Mouse (Mus musculus): ENCODE measurements at regions not wholly inside any gene's neighbourhood (a gene's known extent, or its start where the extent isn't known, plus 50 kb on each side); places are given as distances from the start of the nearest gene placed in this dataset.

DNA sequence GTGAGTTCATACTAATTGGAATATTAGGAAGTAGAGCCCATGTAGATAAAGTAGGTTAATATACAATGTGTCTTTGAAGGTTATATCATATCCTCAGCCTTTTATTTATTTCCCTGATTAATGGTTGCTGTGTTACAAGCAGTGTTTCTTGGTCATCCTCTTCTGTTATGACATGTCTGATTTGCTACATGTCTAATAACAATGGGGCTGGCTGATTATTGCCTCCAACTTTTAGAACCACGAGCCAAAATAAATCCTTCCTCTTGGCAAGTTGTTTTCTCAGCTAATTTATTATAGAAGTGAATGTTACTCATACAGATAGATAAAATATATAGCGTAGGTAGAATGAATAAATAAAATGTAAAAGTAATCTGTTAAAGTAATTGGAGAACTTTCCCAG, 124.8 kb upstream of the Rgmb start:
- H3K27me3 ChIP-seq (ENCODE audit: control insufficient read depth, insufficient read depth, low read length): no peaks in the 10 kb centered on the region
- ATAC-seq (ENCODE audit: insufficient read depth, low FRiP score, low TSS enrichment) (no peak), DNase-seq (ENCODE audit: low spot score) (no peak)
- no peaks in the 10 kb centered on the region for H3K4me1 ChIP-seq (ENCODE audit: control insufficient read depth, insufficient read depth, low read length)
- H3K27ac ChIP-seq (ENCODE audit: low read depth, low read length): no peak overlapping the region
- H3K36me3 ChIP-seq (ENCODE audit: control insufficient read depth, insufficient read depth, low read length): no peaks in the 10 kb centered on the region
- no peak overlapping the region for H3K4me2 ChIP-seq (ENCODE audit: low read depth)
- no peak overlapping the region for H3K9ac ChIP-seq (ENCODE audit: low read length)
- H3K4me3 ChIP-seq (ENCODE audit: low read depth, low read length): no peak overlapping the region
- WGBS: 90% methylated on average over 2 of the region's 2 CpGs
- no peaks in the 10 kb centered on the region for H3K9me3 ChIP-seq (ENCODE audit: control insufficient read depth, low read length)

DNA sequence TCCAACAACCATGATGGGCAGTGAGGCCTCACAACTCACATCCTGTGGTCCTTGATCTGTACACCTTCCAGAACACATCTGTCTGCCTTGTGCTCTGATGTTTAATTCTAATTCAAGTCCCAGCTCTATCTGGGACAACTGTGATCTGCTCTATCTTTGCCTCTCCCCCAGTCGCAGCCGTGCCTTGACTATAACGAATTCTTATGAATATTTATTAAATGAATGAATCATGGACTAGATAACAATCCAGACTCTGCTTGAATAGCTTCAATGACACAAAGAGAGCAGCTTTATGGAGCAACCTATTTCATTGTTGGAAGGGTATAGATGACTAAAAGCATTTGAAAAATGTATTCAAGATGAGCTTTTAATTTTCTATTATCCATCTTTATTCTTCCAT, 120.8 kb upstream of the Rgmb start:
- Histone ChIP-seq H3K36me3 (ENCODE audit: control insufficient read depth, insufficient read depth, low read length) (no peaks in the 10 kb centered on the region), H3K4me1 (ENCODE audit: control insufficient read depth, insufficient read depth, low read length) (no peaks in the 10 kb centered on the region), H3K27me3 (ENCODE audit: control insufficient read depth, insufficient read depth, low read length) (no peaks in the 10 kb centered on the region), H3K9ac (ENCODE audit: low read length) (no peak overlapping the region), H3K4me3 (ENCODE audit: low read depth, low read length) (no peak overlapping the region), H3K9me3 (ENCODE audit: control insufficient read depth, low read length) (no peaks in the 10 kb centered on the region), H3K4me2 (ENCODE audit: low read depth) (no peak overlapping the region), H3K27ac (ENCODE audit: low read depth, low read length) (no peak overlapping the region; the same call in 1 of the 2 replicates)
- WGBS: 56% methylated on average over 3 of the region's 3 CpGs
- DNase-seq (ENCODE audit: low spot score) (no peak), ATAC-seq (ENCODE audit: insufficient read depth, low FRiP score, low TSS enrichment) (peak; percentile 45)

DNA sequence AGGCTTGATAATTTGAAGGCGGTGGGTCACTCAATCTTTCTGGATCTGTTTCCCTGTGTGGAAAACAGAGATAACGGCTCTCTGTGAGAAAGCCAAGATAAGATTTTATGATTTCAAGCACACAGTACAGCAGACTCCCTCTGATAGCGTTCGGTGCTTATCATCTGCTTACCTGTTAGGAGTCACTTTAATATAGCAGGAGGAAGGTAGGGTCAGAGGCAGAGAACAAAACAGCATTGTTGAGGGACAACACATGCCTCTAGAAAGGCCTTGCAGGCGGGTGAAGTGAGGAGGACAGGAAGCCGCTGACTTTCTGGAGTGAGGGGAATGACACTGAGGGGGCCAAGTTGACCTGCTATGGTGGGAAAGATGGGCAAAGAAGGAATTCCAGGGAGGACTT, 118.9 kb upstream of the Rgmb start:
- no peak for DNase-seq (ENCODE audit: low spot score)
- no peak overlapping the region for H3K27ac ChIP-seq (ENCODE audit: low read depth, low read length)
- no peak overlapping the region for H3K4me3 ChIP-seq (ENCODE audit: low read depth, low read length)

DNA sequence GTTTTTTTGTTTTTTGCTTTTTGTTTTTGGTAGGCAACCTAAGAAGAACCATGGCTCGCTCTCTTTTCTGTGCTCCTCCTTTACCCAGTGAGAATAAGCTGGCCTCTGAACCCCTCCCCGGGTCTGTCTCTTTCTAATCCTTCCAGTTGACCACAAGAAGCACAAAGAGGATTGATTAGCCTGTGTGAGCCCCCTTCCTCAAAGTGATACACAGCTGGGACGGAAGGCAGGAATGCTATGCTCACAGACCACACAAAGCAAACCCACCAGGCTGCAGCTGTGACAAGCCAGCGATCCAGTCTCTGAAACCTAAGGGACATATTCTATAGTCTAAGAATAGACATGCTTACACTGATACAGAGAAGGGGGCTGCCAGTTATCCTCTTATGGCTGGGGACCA, 111.5 kb upstream of the Rgmb start:
- no peak for ATAC-seq (ENCODE audit: insufficient read depth, low FRiP score, low TSS enrichment)

More for the DNA sequence above, 118.9 kb upstream of the Rgmb start:
- H3K4me1 ChIP-seq (ENCODE audit: control insufficient read depth, insufficient read depth, low read length): no peaks in the 10 kb centered on the region
- no peaks in the 10 kb centered on the region for H3K27me3 ChIP-seq (ENCODE audit: control insufficient read depth, insufficient read depth, low read length)
- WGBS: 66% methylated on average over 6 of the region's 6 CpGs
- no peak overlapping the region for H3K4me2 ChIP-seq (ENCODE audit: low read depth)
- no peaks in the 10 kb centered on the region for H3K9me3 ChIP-seq (ENCODE audit: control insufficient read depth, low read length)
- H3K9ac ChIP-seq (ENCODE audit: low read length): no peak overlapping the region
- H3K36me3 ChIP-seq (ENCODE audit: control insufficient read depth, insufficient read depth, low read length): no peaks in the 10 kb centered on the region
- ATAC-seq (ENCODE audit: insufficient read depth, low FRiP score, low TSS enrichment): no peak

DNA sequence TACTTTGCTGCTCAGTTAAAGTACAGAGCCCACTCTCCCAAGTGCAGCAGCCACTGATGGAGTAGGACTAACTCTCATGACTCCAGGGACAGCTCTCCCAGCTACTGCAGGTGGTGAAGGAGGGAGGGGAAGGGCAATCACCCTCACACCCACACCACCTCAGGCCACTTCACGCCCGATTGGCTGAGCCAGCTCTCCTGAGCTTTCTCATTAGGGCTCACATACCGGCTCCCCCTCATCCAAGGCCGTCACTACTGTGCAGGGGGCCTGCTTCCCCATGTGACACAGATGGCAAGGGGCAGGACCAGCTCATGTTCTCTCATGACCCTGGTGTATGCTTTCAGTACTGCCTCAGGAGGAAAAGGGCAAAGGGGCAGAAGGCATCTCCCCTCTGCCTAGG, 87.8 kb upstream of the Rgmb start:
- Histone ChIP-seq H3K36me3 (ENCODE audit: control insufficient read depth, insufficient read depth, low read length) (no peaks in the 10 kb centered on the region), H3K4me2 (ENCODE audit: low read depth) (no peak overlapping the region)
- no peak for DNase-seq (ENCODE audit: low spot score)

More for the DNA sequence above, 111.5 kb upstream of the Rgmb start:
- H3K9ac ChIP-seq (ENCODE audit: low read length): no peak overlapping the region
- no peak overlapping the region for H3K4me3 ChIP-seq (ENCODE audit: low read depth, low read length)
- H3K27me3 ChIP-seq (ENCODE audit: control insufficient read depth, insufficient read depth, low read length): no peaks in the 10 kb centered on the region
- H3K27ac ChIP-seq (ENCODE audit: low read depth, low read length): peak overlapping the region; percentile 45; the same call in 1 of the 2 replicates
- 47% methylated on average over 4 of the region's 4 CpGs for WGBS
- peak; percentile 12 for DNase-seq (ENCODE audit: low spot score)
- H3K4me1 ChIP-seq (ENCODE audit: control insufficient read depth, insufficient read depth, low read length): no peaks in the 10 kb centered on the region
- no peaks in the 10 kb centered on the region for H3K36me3 ChIP-seq (ENCODE audit: control insufficient read depth, insufficient read depth, low read length)
- no peaks in the 10 kb centered on the region for H3K9me3 ChIP-seq (ENCODE audit: control insufficient read depth, low read length)
- H3K4me2 ChIP-seq (ENCODE audit: low read depth): no peak overlapping the region

DNA sequence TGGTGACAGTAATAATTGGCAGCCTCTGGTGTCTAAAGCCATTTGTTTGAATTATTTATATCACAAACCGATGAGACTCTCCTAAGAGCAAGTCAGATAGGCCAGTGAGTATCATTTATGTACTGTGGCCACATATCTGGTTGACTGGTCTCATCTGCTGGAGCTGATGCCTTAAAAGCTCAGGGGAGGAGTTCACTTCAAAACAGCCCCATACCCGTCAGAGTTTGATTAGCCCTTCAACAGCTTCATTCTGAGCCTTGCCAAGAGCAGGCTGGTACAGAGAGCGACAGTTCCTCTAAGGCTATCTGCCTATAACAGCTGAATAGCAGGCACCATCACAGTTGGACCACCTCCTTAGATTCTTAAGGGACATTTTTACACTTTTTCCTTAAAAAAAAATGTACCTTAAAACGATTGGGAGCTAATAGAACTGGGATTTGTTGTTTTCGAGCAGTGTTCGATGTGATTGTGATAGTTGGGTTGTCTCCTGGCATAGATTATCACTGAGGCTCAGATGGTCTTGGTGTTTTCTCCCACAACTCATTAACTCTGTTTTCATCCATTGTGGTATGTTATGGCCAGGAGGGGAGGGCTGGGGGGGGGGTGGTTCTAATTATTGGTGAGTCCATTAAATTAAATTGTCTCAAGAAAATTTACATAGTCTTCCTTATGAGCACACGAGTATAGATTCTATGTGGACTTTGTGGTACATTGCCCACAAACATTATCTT, 68.0 kb upstream of the Rgmb start:
- 68% methylated on average over 7 of the region's 7 CpGs for WGBS
- ATAC-seq (ENCODE audit: insufficient read depth, low FRiP score, low TSS enrichment): peak; percentile 58
- DNase-seq (ENCODE audit: low spot score): no peak

More for the DNA sequence above, 87.8 kb upstream of the Rgmb start:
- no peak for ATAC-seq (ENCODE audit: insufficient read depth, low FRiP score, low TSS enrichment)
- Histone ChIP-seq H3K9me3 (ENCODE audit: control insufficient read depth, low read length) (no peaks in the 10 kb centered on the region), H3K9ac (ENCODE audit: low read length) (no peak overlapping the region), H3K4me3 (ENCODE audit: low read depth, low read length) (no peak overlapping the region), H3K27ac (ENCODE audit: low read depth, low read length) (no peak overlapping the region), H3K4me1 (ENCODE audit: control insufficient read depth, insufficient read depth, low read length) (no peaks in the 10 kb centered on the region), H3K27me3 (ENCODE audit: control insufficient read depth, insufficient read depth, low read length) (no peaks in the 10 kb centered on the region)
- WGBS: 41% methylated on average over 4 of the region's 4 CpGs

DNA sequence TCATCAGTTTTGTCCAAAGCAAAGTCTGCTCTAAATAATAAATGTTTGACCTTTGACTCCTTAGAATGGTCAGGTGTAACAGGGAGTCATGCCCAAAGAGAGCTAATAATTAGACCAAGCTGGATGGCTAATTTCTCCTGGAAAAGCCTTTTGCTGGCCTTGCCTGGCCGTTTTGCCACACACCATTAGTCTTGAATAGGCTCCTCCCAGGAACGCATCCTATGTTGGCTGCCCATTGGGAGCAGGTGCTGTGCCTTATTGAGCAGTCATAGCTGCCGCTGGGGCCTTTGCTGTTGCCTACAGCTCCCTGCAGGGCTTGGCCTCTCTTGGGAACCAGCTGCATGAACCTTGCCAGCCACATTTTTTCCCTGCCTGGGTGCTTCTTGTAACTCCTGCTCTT, 65.1 kb upstream of the Rgmb start:
- Histone ChIP-seq H3K9ac (ENCODE audit: low read length) (no peak overlapping the region), H3K27me3 (ENCODE audit: control insufficient read depth, insufficient read depth, low read length) (no peaks in the 10 kb centered on the region), H3K27ac (ENCODE audit: low read depth, low read length) (no peak overlapping the region), H3K4me3 (ENCODE audit: low read depth, low read length) (no peak overlapping the region), H3K9me3 (ENCODE audit: control insufficient read depth, low read length) (no peaks in the 10 kb centered on the region), H3K36me3 (ENCODE audit: control insufficient read depth, insufficient read depth, low read length) (no peaks in the 10 kb centered on the region), H3K4me2 (ENCODE audit: low read depth) (no peak overlapping the region), H3K4me1 (ENCODE audit: control insufficient read depth, insufficient read depth, low read length) (peaks cover 2% of the 10 kb centered on the region; the same call in 1 of the 2 replicates)
- 14% methylated on average over 3 of the region's 3 CpGs for WGBS
- DNase-seq (ENCODE audit: low spot score) (peak; percentile 54), ATAC-seq (ENCODE audit: insufficient read depth, low FRiP score, low TSS enrichment) (peak; percentile 78)

More for the DNA sequence above, 68.0 kb upstream of the Rgmb start:
- H3K9me3 ChIP-seq (ENCODE audit: control insufficient read depth, low read length): no peaks in the 10 kb centered on the region
- H3K4me3 ChIP-seq (ENCODE audit: low read depth, low read length): no peak overlapping the region
- H3K27me3 ChIP-seq (ENCODE audit: control insufficient read depth, insufficient read depth, low read length): no peaks in the 10 kb centered on the region
- H3K9ac ChIP-seq (ENCODE audit: low read length): no peak overlapping the region
- H3K4me2 ChIP-seq (ENCODE audit: low read depth): no peak overlapping the region
- H3K4me1 ChIP-seq (ENCODE audit: control insufficient read depth, insufficient read depth, low read length): no peaks in the 10 kb centered on the region
- H3K36me3 ChIP-seq (ENCODE audit: control insufficient read depth, insufficient read depth, low read length): no peaks in the 10 kb centered on the region
- H3K27ac ChIP-seq (ENCODE audit: low read depth, low read length): no peak overlapping the region

DNA sequence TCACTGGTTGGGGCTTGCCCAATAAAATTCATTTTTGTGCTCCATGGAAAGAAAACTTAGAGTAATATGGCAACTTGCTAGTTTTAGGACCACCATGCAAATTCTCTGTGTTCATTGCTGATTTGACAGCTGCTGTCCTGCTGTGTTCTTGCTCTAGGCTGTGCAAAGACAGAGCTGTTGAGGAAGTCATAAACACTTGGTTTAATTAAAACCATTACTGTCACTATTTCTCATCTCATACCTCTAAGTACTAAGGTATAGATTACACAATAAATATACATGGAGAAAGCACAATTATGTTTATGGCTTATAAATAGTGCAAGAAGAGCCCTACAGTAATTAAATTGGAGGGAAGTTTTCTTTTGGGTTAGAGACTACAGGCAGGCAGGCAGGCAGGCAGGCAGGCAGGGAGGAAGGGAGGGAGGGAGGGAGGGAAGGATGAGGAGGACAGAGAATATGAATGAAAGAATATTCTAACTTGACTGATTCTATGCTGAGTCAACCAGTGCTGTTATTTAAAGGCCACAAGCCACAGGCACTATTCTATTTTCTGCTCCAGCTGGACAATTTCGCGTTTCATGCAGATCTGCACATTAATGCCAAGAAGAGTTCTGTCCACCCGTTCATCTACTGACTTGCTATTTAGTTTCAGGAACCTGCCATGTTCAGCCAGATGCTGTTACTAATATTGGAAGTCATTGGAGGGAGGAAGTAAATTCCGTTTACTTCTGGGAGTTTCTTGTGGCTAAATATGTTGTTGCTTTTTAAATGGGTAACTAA, 61.2 kb upstream of the Rgmb start:
- DNase-seq (ENCODE audit: low spot score) (no peak), ATAC-seq (ENCODE audit: insufficient read depth, low FRiP score, low TSS enrichment) (0 out of 2 replicates have a peak, but pooled peaks have one; percentile 29)
- Histone ChIP-seq H3K27me3 (ENCODE audit: control insufficient read depth, insufficient read depth, low read length) (no peaks in the 10 kb centered on the region), H3K36me3 (ENCODE audit: control insufficient read depth, insufficient read depth, low read length) (no peaks in the 10 kb centered on the region), H3K4me3 (ENCODE audit: low read depth, low read length) (no peak overlapping the region), H3K27ac (ENCODE audit: low read depth, low read length) (no peak overlapping the region), H3K9ac (ENCODE audit: low read length) (no peak overlapping the region), H3K4me1 (ENCODE audit: control insufficient read depth, insufficient read depth, low read length) (peaks cover 2% of the 10 kb centered on the region; the same call in 1 of the 2 replicates), H3K9me3 (ENCODE audit: control insufficient read depth, low read length) (no peaks in the 10 kb centered on the region), H3K4me2 (ENCODE audit: low read depth) (no peak overlapping the region)
- 66% methylated on average over 4 of the region's 4 CpGs for WGBS

All from neural tube, embryonic 11.5 days (tissue).